Mouse (Mus musculus) hindbrain, embryonic 16.5 days (tissue): ENCODE measurements around the gene Extl1. TPM values are rescaled to one million over a fixed set of nuclear protein-coding genes. Genes with fewer than 3 reads are reported as not detected.

ENCODE experiments used
- ATAC-seq: fragments of 200-750 bp; cut with Nextera tagmentation; 2 replicates; pipeline ENCODE4 v1.8.0; 2017; ENCODE audit warnings: moderate TSS enrichment, moderate library complexity
- H3K27ac ChIP-seq: fragments of 300-500 bp; sonication (generic); 2 replicates; pipeline ENCODE4 v1.5.1; 2014; ENCODE audit warnings: low read depth, mild to moderate bottlenecking, control low read depth, low read length, moderate library complexity
- H3K27me3 ChIP-seq: fragments of 300-500 bp; sonication (generic); replicated peaks from 2 replicates; pipeline ENCODE4 v1.6.1; 2014; ENCODE audit warnings: low read length; ENCODE audit not compliant: control insufficient read depth, insufficient read depth
- H3K36me3 ChIP-seq: fragments of 300-500 bp; sonication (generic); 2 replicates; pipeline ENCODE4 v1.6.1; 2014; ENCODE audit warnings: mild to moderate bottlenecking, low read length, moderate library complexity, mixed read lengths; ENCODE audit not compliant: control insufficient read depth, insufficient read depth
- H3K4me1 ChIP-seq: fragments of 300-500 bp; sonication (generic); 2 replicates; pipeline ENCODE4 v1.6.1; 2014; ENCODE audit warnings: low read depth, low read length; ENCODE audit not compliant: control insufficient read depth, insufficient read depth
- H3K4me2 ChIP-seq: fragments of 300-500 bp; sonication (generic); 2 replicates; pipeline ENCODE4 v1.6.1; 2014; ENCODE audit warnings: mild to moderate bottlenecking, low read length, control low read depth, moderate library complexity
- H3K4me3 ChIP-seq: fragments of 300-500 bp; sonication (generic); 2 replicates; pipeline ENCODE4 v1.5.1; 2014; ENCODE audit warnings: mild to moderate bottlenecking, low read length, control low read depth, moderate library complexity
- H3K9ac ChIP-seq: fragments of 300-500 bp; sonication (generic); 2 replicates; pipeline ENCODE4 v1.6.1; 2014; ENCODE audit warnings: low read depth, mild to moderate bottlenecking, control low read depth, low read length, moderate library complexity
- H3K9me3 ChIP-seq: fragments of 300-500 bp; sonication (generic); 2 replicates; pipeline ENCODE4 v1.6.1; 2014; ENCODE audit warnings: mild to moderate bottlenecking, low read length, moderate library complexity; ENCODE audit not compliant: control insufficient read depth
- WGBS: fragments of 180-500 bp; shearing (Covaris S2); extraction: QIAGEN DNeasy Blood & Tissue Kit; methylation state at CpG from one replicate; pipeline ENCODE4 v1.1.7; 2014; 5-methylcytosine and 5-hydroxymethylcytosine counted together
- polyA plus RNA-seq: library from polyadenylated mRNA; unstranded; fragments of >200 nt; fragmentation: Nextera tagmentation; extraction: Ambion mirVana; gene quantifications from 2 replicates; pipeline ENCODE4 v1.2.1, GENCODE M21; 2015

The Extl1 gene
- polyA plus RNA-seq, 1 experiment from 2014 or later = 0.66 TPM

GRCm38 (mm10) chr4:134315470-134315869, 68.2 kb downstream of the Extl1 start:
- no peak overlapping the region for H3K4me2 ChIP-seq
- H3K9me3 ChIP-seq = peaks cover 2% of the 10 kb centered on the region; the same call in 1 of the 2 replicates
- no peaks in the 10 kb centered on the region for H3K36me3 ChIP-seq
- H3K4me3 ChIP-seq = no peak overlapping the region
- H3K27ac ChIP-seq = no peak overlapping the region
- ATAC-seq = no peak
- WGBS = 83% methylated on average over 9 of the region's 9 CpGs
- H3K4me1 ChIP-seq = no peaks in the 10 kb centered on the region
- no peak overlapping the region for H3K9ac ChIP-seq
- H3K27me3 ChIP-seq = no peaks in the 10 kb centered on the region

DNA sequence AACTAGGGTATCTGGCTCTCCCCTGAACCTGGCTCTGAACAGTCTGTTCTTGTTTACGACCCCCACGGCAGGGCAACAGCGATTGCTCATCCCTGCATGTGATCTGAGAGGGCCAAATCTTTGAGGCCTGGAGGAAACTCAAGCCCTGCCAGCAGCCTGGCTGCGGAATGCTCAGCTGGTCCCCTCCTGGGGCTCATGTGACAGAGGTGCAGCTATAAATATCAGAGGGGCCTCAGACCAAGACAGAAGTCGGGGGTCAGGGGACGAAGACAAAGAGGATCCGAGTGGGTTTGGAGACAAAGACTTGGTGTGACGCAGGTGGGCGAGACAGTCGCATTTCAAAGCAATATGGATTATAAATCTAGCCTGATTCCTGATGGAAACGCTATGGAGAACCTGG, 68.8 kb downstream of the Extl1 start, which contains the start of gene Trim63:
TSS of gene Trim63 (plus strand) at position 245 of the 400 bp plus-strand sequence.
- Histone ChIP-seq H3K4me1 (no peaks in the 10 kb centered on the region), H3K4me2 (no peak within 1 kb of the TSS), H3K27me3 (no peaks in the 10 kb centered on the region), H3K36me3 (no peaks in the 10 kb centered on the region), H3K27ac (no peak within 1 kb of the TSS), H3K4me3 (no peak within 1 kb of the TSS), H3K9me3 (peaks cover 2% of the 10 kb centered on the region; the same call in 1 of the 2 replicates), H3K9ac (no peak within 1 kb of the TSS)
- 41% methylated on average over 11 of the region's 11 CpGs for WGBS
- no peak for ATAC-seq

- H3K4me1 ChIP-seq = no peaks in the 10 kb centered on the region
- peaks cover 2% of the 10 kb centered on the region; the same call in 1 of the 2 replicates for H3K9me3 ChIP-seq
- no peak overlapping the region for H3K9ac ChIP-seq
- no peak for ATAC-seq
- H3K36me3 ChIP-seq = no peaks in the 10 kb centered on the region
- no peak overlapping the region for H3K27ac ChIP-seq
- 70% methylated on average over 4 of the region's 4 CpGs for WGBS
- no peak overlapping the region for H3K4me3 ChIP-seq
- no peaks in the 10 kb centered on the region for H3K27me3 ChIP-seq
- no peak overlapping the region for H3K4me2 ChIP-seq
Observed at GRCm38 (mm10) chr4:134314081-134314655, 69.5 kb downstream of the Extl1 start.

- Histone ChIP-seq H3K36me3 (no peaks in the 10 kb centered on the region), H3K27ac (no peak overlapping the region), H3K4me3 (no peak overlapping the region), H3K4me1 (no peaks in the 10 kb centered on the region), H3K4me2 (no peak overlapping the region), H3K9me3 (peaks cover 2% of the 10 kb centered on the region; the same call in 1 of the 2 replicates), H3K27me3 (no peaks in the 10 kb centered on the region), H3K9ac (no peak overlapping the region)
- no peak for ATAC-seq
- WGBS = 94% methylated on average over 6 of the region's 6 CpGs
Observed at GRCm38 (mm10) chr4:134312901-134313300, 70.7 kb downstream of the Extl1 start.

- ATAC-seq = no peak
- no peaks in the 10 kb centered on the region for H3K27me3 ChIP-seq
- no peak overlapping the region for H3K9ac ChIP-seq
- H3K4me3 ChIP-seq = no peak overlapping the region
- H3K27ac ChIP-seq = no peak overlapping the region
- WGBS = 100% methylated on average over 5 of the region's 5 CpGs
- H3K4me2 ChIP-seq = no peak overlapping the region
- H3K4me1 ChIP-seq = peaks cover 3% of the 10 kb centered on the region
- peaks cover 2% of the 10 kb centered on the region; the same call in 1 of the 2 replicates for H3K9me3 ChIP-seq
- H3K36me3 ChIP-seq = no peaks in the 10 kb centered on the region
Observed at GRCm38 (mm10) chr4:134312341-134312740, 71.3 kb downstream of the Extl1 start.

DNA sequence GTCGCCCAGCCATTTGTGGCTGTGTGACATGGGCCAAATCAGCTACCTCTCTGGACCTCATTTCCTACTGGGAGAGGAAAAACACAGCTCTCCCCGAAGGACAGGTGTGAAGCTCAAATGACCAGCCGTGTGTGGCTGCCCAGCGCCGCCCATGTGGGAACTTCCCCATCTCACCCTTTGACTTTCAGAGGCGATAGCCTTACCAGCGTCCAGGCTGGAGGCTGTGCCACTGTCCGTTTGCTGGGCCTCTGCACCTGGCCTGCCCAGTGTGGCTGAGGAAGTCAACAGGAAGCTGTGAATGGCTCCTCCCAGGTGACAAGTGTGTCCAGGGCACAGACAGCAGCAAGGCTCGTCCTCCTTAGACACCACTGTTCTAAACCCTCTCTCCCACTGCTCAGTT, 71.9 kb downstream of the Extl1 start:
- peaks cover 2% of the 10 kb centered on the region; the same call in 1 of the 2 replicates for H3K9me3 ChIP-seq
- H3K27me3 ChIP-seq = no peaks in the 10 kb centered on the region
- no peak overlapping the region for H3K9ac ChIP-seq
- H3K4me1 ChIP-seq = peaks cover 5% of the 10 kb centered on the region
- no peak overlapping the region for H3K27ac ChIP-seq
- no peaks in the 10 kb centered on the region for H3K36me3 ChIP-seq
- no peak for ATAC-seq
- WGBS = 89% methylated on average over 9 of the region's 9 CpGs
- H3K4me3 ChIP-seq = no peak overlapping the region
- no peak overlapping the region for H3K4me2 ChIP-seq

- ATAC-seq = no peak
- Histone ChIP-seq H3K9me3 (peaks cover 2% of the 10 kb centered on the region; the same call in 1 of the 2 replicates), H3K27me3 (no peaks in the 10 kb centered on the region), H3K4me3 (no peak overlapping the region), H3K9ac (no peak overlapping the region), H3K27ac (no peak overlapping the region), H3K4me1 (peaks cover 5% of the 10 kb centered on the region), H3K4me2 (no peak overlapping the region), H3K36me3 (no peaks in the 10 kb centered on the region)
- 87% methylated on average over 9 of the region's 9 CpGs for WGBS
Observed at GRCm38 (mm10) chr4:134310656-134311055, 73.0 kb downstream of the Extl1 start.

- no peak overlapping the region for H3K9ac ChIP-seq
- H3K27me3 ChIP-seq = no peaks in the 10 kb centered on the region
- H3K4me2 ChIP-seq = no peak overlapping the region
- H3K9me3 ChIP-seq = peaks cover 2% of the 10 kb centered on the region; the same call in 1 of the 2 replicates
- no peak overlapping the region for H3K4me3 ChIP-seq
- whole genome bisulfite sequencing = 89% methylated on average over 7 of the region's 7 CpGs
- ATAC-seq = no peak
- H3K4me1 ChIP-seq = peaks cover 5% of the 10 kb centered on the region
- no peak overlapping the region for H3K27ac ChIP-seq
- no peaks in the 10 kb centered on the region for H3K36me3 ChIP-seq
Observed at GRCm38 (mm10) chr4:134310106-134310505, 73.5 kb downstream of the Extl1 start.

DNA sequence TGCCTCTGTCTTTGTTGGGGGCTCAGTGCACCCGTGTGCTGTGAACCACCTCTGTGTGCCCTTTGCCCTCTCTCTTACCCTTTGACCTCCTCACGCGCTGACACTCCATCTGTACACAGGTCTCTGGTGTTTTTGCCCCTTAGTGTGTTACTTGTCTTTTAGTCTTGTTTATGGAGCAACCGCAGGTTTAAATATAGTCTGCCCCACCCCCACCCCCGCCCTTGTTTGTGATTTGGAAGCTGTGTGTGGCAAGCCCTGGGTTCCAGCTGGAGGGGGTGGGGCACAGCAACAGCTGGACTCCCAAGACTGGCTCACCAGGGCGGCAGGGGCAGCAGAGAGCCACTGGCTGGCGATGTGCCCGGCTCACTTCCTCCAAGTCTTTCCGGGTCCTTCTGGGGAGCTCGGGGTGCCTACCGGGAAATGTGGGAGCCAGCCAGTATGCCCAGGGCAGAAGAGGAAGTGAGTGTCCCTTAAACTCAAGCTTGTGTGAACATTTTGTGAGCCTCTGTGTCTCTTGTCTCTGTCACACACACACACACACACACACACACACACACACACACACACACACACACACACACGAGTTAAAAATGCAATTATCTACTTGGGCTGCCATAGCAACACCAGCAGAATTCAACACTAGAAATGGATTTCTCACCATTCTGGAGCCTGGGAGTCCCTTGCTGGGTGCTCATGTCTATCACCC, 76.1 kb downstream of the Extl1 start:
- H3K27me3 ChIP-seq = no peaks in the 10 kb centered on the region
- no peak overlapping the region for H3K27ac ChIP-seq
- H3K4me3 ChIP-seq = peak overlapping the region; percentile 4; the same call in 1 of the 2 replicates
- H3K4me2 ChIP-seq = peak overlapping the region; percentile 38
- WGBS = 10% methylated on average over 12 of the region's 12 CpGs
- peaks cover 5% of the 10 kb centered on the region for H3K4me1 ChIP-seq
- no peaks in the 10 kb centered on the region for H3K9me3 ChIP-seq
- no peak overlapping the region for H3K9ac ChIP-seq
- peak; percentile 27; the same call in 1 of the 2 replicates for ATAC-seq
- H3K36me3 ChIP-seq = no peaks in the 10 kb centered on the region
